Mouse (Mus musculus) heart, adult 11 months (tissue): ENCODE data around the gene Strn4.

Experiments
- DNase-seq: peaks from one replicate; pipeline ENCODE4 v3.0.0; 2022

The Strn4 gene

DNA sequence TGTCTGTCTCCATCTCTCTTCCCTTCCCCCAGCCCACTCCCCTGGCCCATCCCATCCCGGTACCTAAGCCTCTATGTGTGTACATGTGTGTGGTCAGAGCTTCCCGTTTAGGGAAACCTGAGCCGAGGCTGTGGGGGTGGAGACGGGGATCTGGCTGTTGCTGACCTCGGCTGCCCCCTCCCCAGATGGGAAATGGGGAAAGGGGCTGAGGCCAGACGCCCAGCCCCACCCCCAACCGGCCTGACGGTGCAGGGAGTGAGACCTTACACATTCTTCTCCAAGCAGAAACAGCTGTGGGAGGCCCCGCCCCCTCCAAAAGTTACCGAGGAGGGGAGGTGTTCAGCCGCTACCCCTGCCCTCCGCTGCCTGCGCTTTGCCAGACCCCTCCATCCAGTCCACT lies 60.9 kb downstream of the Strn4 start:
- DNase-seq, result peak; percentile 95

DNA sequence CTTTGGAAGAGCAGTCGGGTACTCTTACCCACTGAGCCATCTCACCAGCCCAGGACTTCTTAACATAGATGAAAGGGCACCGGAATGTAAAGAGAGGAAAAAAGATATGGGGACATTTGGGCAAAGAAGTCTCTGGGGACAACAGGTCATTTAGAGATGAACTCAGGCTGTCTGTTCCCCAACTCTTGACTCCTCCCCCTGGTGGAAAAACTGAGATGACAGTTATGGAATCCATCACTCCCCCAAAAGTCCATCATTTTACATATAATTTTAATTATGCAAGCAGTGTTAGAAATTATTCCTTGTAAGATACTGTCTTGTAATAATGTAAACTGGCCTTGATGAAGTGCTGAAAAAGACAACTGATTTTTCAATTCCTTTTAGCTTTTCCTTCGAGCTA lies 62.0 kb downstream of the Strn4 start:
- no peak for DNase-seq

DNA sequence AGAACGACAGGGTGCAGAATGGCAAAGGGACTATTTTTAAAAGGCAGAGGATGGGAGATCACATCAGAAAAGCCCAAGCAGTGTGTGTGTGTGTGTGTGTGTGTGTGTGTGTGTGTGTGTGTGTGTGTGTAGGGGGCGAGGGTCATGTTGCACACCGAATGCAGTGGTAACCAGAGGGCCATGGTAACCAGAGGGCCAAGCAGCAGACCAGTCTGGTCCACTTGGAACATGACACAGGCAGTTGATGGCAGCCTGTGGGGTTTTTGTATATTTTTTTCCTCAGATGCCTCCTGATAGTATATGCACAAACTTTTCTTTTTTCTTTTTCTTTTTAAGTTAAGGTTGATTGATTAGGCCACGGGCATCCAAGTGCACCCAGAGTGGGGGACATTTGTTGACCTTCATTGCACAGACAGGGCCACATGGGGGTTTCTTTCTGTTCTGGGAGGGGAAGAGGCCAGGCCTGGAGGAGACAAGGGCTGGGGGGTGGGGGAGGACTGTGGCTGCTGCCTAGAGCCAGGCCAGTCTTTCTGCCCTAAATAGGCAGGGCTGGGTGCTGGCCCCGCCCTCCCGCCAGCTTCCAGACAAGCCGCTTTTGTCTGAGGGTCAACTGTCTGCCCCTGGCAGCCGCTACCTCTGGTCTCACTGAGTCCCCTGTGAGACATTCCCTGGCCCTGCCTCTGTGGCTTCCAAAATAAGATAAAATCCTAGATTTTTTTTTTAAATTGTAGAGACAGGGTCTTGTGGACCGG lies 64.3 kb downstream of the Strn4 start:
- DNase-seq, result peak; percentile 98

DNA sequence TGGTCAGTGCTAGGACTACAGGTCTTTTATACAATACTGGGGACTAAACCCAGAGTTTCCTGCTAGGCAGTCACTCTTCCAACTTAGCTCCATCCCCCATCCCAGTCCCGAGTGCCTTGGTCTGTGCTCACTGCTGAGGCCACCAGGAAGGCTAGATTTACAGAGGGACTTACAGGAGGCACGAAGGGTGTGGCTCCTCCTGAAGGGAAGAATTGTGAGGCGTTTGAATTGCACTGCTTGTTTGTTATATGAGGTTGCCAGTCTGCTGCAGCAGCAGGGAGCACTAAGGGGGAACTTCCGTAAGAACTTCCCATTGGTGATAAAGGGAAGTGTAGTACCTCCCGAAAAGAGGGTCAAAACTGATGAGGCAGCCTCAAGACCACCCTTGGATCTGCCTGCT lies 64.9 kb downstream of the Strn4 start:
- no peak for DNase-seq

DNA sequence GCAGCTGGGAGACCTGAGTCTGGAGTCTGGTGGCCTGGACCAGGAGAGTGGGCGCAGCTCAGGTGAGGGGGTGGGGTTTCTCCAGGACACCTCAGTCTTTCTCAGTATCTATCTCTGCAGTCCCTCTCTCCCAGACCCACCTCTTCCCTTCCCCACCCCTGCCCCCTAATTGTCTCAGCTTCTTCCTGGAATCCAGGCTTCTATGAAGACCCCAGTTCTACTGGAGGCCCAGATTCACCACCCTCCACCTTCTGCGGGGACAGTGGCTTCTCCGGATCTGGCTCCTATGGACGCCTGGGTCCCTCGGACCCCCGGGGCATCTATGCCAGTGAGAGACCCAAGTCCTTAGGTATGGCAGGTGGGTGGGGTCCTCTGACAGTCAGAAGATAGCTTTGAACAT lies 67.5 kb downstream of the Strn4 start:
- peak; percentile 90 for DNase-seq

DNA sequence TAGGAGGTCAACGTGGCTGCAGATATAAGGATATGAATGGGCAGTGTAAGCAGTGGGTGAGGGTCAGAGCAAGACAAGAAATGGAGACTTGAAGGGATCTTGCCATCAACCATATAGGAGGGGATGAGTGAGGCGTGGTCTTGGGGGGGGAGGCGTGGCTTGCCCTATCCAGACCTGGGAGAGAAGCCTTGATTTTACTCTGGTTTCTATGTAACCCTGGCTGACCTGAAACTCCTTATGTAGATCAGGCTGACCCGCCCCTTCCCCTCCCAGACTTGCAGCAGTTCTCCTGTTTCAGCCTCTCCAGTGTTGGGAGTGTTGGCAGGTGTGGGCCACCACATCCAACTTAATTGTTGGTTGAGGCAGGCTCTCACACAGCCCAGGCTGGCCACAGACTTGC lies 68.6 kb downstream of the Strn4 start:
- DNase-seq, result peak; percentile 88

DNA sequence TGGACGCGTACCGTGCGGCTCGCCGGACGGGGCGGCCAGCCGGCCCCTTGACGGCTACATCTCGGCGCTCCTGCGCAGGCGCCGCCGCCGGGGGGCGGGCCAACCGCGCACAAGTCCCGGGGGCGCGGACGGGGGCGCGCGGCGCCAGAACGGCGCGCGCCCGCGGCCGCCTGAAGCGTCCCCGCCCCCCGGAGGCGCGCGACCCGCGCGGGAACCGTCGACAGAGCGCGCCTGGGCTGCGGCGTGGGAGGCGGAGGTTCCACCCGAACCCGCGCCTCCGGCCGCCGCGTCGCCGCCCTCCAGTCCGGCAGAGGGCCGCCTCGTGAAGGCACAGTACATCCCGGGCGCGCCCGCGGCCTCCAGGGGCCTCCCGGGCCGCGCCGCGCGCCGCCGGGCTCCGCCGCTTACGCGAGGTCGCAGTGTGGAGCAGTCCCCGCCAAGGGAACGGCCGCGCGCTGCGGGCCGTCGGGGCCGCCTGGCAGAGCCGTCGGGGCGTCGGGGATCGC lies 69.6 kb downstream of the Strn4 start:
- peak; percentile 90 for DNase-seq

DNA sequence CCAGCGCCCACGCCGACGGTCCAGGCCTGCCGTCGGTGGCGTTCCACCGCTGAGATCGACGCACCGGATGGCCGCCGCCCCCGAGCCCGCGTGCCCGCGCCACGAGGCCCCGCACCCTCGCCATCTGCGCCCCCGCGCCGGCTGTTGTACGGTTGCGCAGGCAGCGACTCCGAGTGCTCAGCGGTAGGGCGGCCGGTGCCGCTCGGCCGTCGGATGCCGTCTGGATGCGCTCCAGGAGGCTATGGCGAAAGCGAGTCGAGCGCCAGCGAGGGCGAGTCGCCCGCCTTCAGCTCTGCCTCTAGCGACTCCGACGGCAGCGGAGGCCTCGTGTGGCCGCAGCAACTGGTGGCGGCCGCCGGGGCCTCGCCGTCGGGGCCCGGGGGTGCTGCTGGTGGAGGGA lies 70.2 kb downstream of the Strn4 start:
- no peak for DNase-seq
